Mouse (Mus musculus) MEL (cell line): ENCODE measurements around the gene Smo. TPM values are rescaled to one million over a fixed set of nuclear protein-coding genes. Genes with fewer than 3 reads are reported as not detected.

Source experiments
- DNase-seq: peaks from one replicate; pipeline ENCODE4 v3.0.0; 2011; ENCODE audit warnings: low read depth, low spot score
- H3K27ac ChIP-seq: 2 replicates; pipeline ENCODE4 v1.5.1; 2012; ENCODE audit warnings: low read depth, mild to moderate bottlenecking, control low read depth, low read length, moderate library complexity; ENCODE audit not compliant: control insufficient read depth
- H3K27me3 ChIP-seq, 2 experiments: fragments of 150-350 bp in 1 of 2; sonication (generic) in 1 of 2; 2 replicates each; pipeline ENCODE4 v1.6.1; 2012; ENCODE audit warnings: low read length in 2 of 2, mild to moderate bottlenecking in 2 of 2, improper control_type of control experiment in 1 of 2, moderate library complexity in 1 of 2; ENCODE audit not compliant: insufficient read depth in 2 of 2, control insufficient read depth in 1 of 2
- H3K36me3 ChIP-seq, 2 experiments: 2 replicates each; pipeline ENCODE4 v1.6.1; 2012 to 2014; ENCODE audit warnings: low read length in 2 of 2, improper control_type of control experiment in 1 of 2, inconsistent platforms in 1 of 2, mild to moderate bottlenecking in 1 of 2; ENCODE audit not compliant: insufficient read depth in 2 of 2, control insufficient read depth in 1 of 2
- H3K4me1 ChIP-seq, 2 experiments: fragments of 150-350 bp in 1 of 2; sonication (generic) in 1 of 2; 2 replicates each; pipeline ENCODE4 v1.6.1; 2012; ENCODE audit warnings: low read length in 2 of 2, improper control_type of control experiment in 1 of 2, mild to moderate bottlenecking in 1 of 2; ENCODE audit not compliant: insufficient read depth in 2 of 2, control insufficient read depth in 1 of 2
- H3K4me3 ChIP-seq, 2 experiments: fragments of 150-350 bp in 1 of 2; sonication (generic) in 1 of 2; 2 replicates each; pipeline ENCODE4 v1.5.1; 2012; ENCODE audit warnings: low read depth in 2 of 2, low read length in 2 of 2, mild to moderate bottlenecking in 2 of 2, moderate library complexity in 2 of 2, control low read depth in 1 of 2, improper control_type of control experiment in 1 of 2; ENCODE audit not compliant: control insufficient read depth in 1 of 2, insufficient read depth in 1 of 2
- H3K79me2 ChIP-seq: 2 replicates; pipeline ENCODE4 v1.6.1; 2012; ENCODE audit warnings: mild to moderate bottlenecking, low read length, moderate library complexity; ENCODE audit not compliant: control insufficient read depth, poor library complexity, insufficient read depth
- H3K9ac ChIP-seq: 2 replicates; pipeline ENCODE4 v1.6.1; 2012; ENCODE audit warnings: low read depth, mild to moderate bottlenecking, control low read depth, low read length, moderate library complexity; ENCODE audit not compliant: control insufficient read depth, poor library complexity, severe bottlenecking
- H3K9me3 ChIP-seq: fragments of 150-350 bp; sonication (generic); replicated peaks from 2 replicates; pipeline ENCODE4 v1.6.1; 2012; ENCODE audit warnings: mild to moderate bottlenecking, low read length, improper control_type of control experiment, moderate library complexity; ENCODE audit not compliant: insufficient read depth
- BHLHE40 ChIP-seq: IDR thresholded peaks from 2 replicates; pipeline ENCODE4 v1.6.1; 2012; ENCODE audit warnings: low read depth, mild to moderate bottlenecking, inconsistent platforms, low read length, improper control_type of control experiment, borderline replicate concordance
- CHD1 ChIP-seq: IDR thresholded peaks from 2 replicates; pipeline ENCODE4 v1.6.1; 2012; ENCODE audit warnings: low read depth, mild to moderate bottlenecking, inconsistent platforms, low read length, improper control_type of control experiment
- CHD2 ChIP-seq: IDR thresholded peaks from 2 replicates; pipeline ENCODE4 v1.6.1; 2011; ENCODE audit warnings: low read length, improper control_type of control experiment
- CTCF ChIP-seq, 3 experiments: IDR thresholded peaks in 2 of 3; conservative IDR thresholded peaks in 1 of 3; 2 replicates each; pipeline ENCODE4 v1.5.1; 2011 to 2012; ENCODE audit warnings: low read length in 3 of 3, low read depth in 2 of 3, mild to moderate bottlenecking in 2 of 3, improper control_type of control experiment in 1 of 3, inconsistent platforms in 1 of 3, mixed read lengths in 1 of 3, moderate library complexity in 1 of 3; ENCODE audit not compliant: control insufficient read depth in 1 of 3, insufficient read depth in 1 of 3, poor library complexity in 1 of 3, severe bottlenecking in 1 of 3
- E2F4 ChIP-seq: IDR thresholded peaks from 2 replicates; pipeline ENCODE4 v1.6.1; 2011; ENCODE audit warnings: low read depth, low read length, improper control_type of control experiment, borderline replicate concordance
- ELF1 ChIP-seq: IDR thresholded peaks from 2 replicates; pipeline ENCODE4 v1.6.1; 2014; ENCODE audit warnings: low read depth, mild to moderate bottlenecking, inconsistent platforms, low read length, improper control_type of control experiment, moderate library complexity
- EP300 ChIP-seq, 2 experiments: IDR thresholded peaks; 2 replicates each; pipeline ENCODE4 v1.6.1; 2011; ENCODE audit warnings: improper control_type of control experiment in 2 of 2, low read length in 2 of 2, low read depth in 1 of 2, mild to moderate bottlenecking in 1 of 2
- ETS1 ChIP-seq: IDR thresholded peaks from 2 replicates; pipeline ENCODE4 v1.6.1; 2012; ENCODE audit warnings: low read depth, mild to moderate bottlenecking, inconsistent platforms, low read length, improper control_type of control experiment, moderate library complexity
- GABPA ChIP-seq: IDR thresholded peaks from 2 replicates; pipeline ENCODE4 v1.6.1; 2012; ENCODE audit warnings: low read depth, mild to moderate bottlenecking, inconsistent platforms, low read length, improper control_type of control experiment, moderate library complexity
- GATA1 ChIP-seq: IDR thresholded peaks from 2 replicates; pipeline ENCODE4 v1.6.1; 2011; ENCODE audit warnings: low read depth, low read length, improper control_type of control experiment
- JUND ChIP-seq: IDR thresholded peaks from 2 replicates; pipeline ENCODE4 v1.6.1; 2011; ENCODE audit warnings: low read depth, mild to moderate bottlenecking, improper control_type of control experiment, low read length
- KAT2A ChIP-seq: conservative IDR thresholded peaks from 2 replicates; pipeline ENCODE4 v1.6.1; 2012; ENCODE audit warnings: low read depth, low read length, improper control_type of control experiment, inconsistent platforms
- MAFK ChIP-seq: IDR thresholded peaks from 2 replicates; pipeline ENCODE4 v1.6.1; 2011; ENCODE audit warnings: low read depth, mild to moderate bottlenecking, low read length, improper control_type of control experiment, borderline replicate concordance
- MAZ ChIP-seq: IDR thresholded peaks from 2 replicates; pipeline ENCODE4 v1.6.1; 2012; ENCODE audit warnings: low read depth, mild to moderate bottlenecking, inconsistent platforms, low read length, improper control_type of control experiment
- MEF2A ChIP-seq: IDR thresholded peaks from 2 replicates; pipeline ENCODE4 v1.6.1; 2014; ENCODE audit warnings: low read depth, mild to moderate bottlenecking, inconsistent platforms, low read length, improper control_type of control experiment; ENCODE audit not compliant: poor library complexity, insufficient replicate concordance, severe bottlenecking; ENCODE audit errors: extremely low read depth
- MXI1 ChIP-seq: IDR thresholded peaks from 2 replicates; pipeline ENCODE4 v1.6.1; 2011; ENCODE audit warnings: mild to moderate bottlenecking, low read depth, low read length, improper control_type of control experiment
- MYC ChIP-seq: IDR thresholded peaks from 2 replicates; pipeline ENCODE4 v1.6.1; 2011; ENCODE audit warnings: low read depth, mild to moderate bottlenecking, low read length, improper control_type of control experiment, moderate library complexity
- NELFE ChIP-seq: IDR thresholded peaks from 2 replicates; pipeline ENCODE4 v1.6.1; 2011; ENCODE audit warnings: low read depth, low read length, improper control_type of control experiment
- POLR2AphosphoS2 ChIP-seq: IDR thresholded peaks from 2 replicates; pipeline ENCODE4 v1.6.1; 2011; ENCODE audit warnings: low read length, improper control_type of control experiment
- POLR2AphosphoS5 ChIP-seq: IDR thresholded peaks from 2 replicates; pipeline ENCODE4 v1.6.1; 2012; ENCODE audit warnings: low read depth, borderline replicate concordance, mild to moderate bottlenecking, inconsistent platforms, low read length, moderate library complexity, mixed read lengths
- RAD21 ChIP-seq: IDR thresholded peaks from 2 replicates; pipeline ENCODE4 v1.6.1; 2011; ENCODE audit warnings: mild to moderate bottlenecking, low read depth, low read length, improper control_type of control experiment
- RCOR1 ChIP-seq: IDR thresholded peaks from 2 replicates; pipeline ENCODE4 v1.6.1; 2012; ENCODE audit warnings: low read depth, mild to moderate bottlenecking, inconsistent platforms, low read length, improper control_type of control experiment
- SIN3A ChIP-seq: IDR thresholded peaks from 2 replicates; pipeline ENCODE4 v1.6.1; 2012; ENCODE audit warnings: low read length, improper control_type of control experiment, inconsistent platforms
- SMC3 ChIP-seq: IDR thresholded peaks from 2 replicates; pipeline ENCODE4 v1.6.1; 2011; ENCODE audit warnings: low read depth, low read length, improper control_type of control experiment
- TAL1 ChIP-seq: IDR thresholded peaks from 2 replicates; pipeline ENCODE4 v1.6.1; 2012; ENCODE audit warnings: mild to moderate bottlenecking, inconsistent platforms, low read length, moderate library complexity, mixed read lengths
- TBP ChIP-seq: IDR thresholded peaks from 2 replicates; pipeline ENCODE4 v1.8.0; 2011; ENCODE audit warnings: low read depth, low read length, improper control_type of control experiment
- USF1 ChIP-seq: IDR thresholded peaks from 2 replicates; pipeline ENCODE4 v1.6.1; 2014; ENCODE audit warnings: low read depth, mild to moderate bottlenecking, inconsistent platforms, low read length, improper control_type of control experiment, moderate library complexity
- USF2 ChIP-seq, 2 experiments: IDR thresholded peaks; 2 replicates each; pipeline ENCODE4 v1.6.1; 2011 to 2012; ENCODE audit warnings: improper control_type of control experiment in 2 of 2, low read length in 2 of 2, borderline replicate concordance in 1 of 2, inconsistent platforms in 1 of 2, low read depth in 1 of 2, mild to moderate bottlenecking in 1 of 2; ENCODE audit not compliant: insufficient read depth in 1 of 2
- ZC3H11A ChIP-seq: IDR thresholded peaks from 2 replicates; pipeline ENCODE4 v1.6.1; 2012; ENCODE audit warnings: low read depth, mild to moderate bottlenecking, inconsistent platforms, low read length, improper control_type of control experiment
- ZKSCAN1 ChIP-seq: IDR thresholded peaks from 2 replicates; pipeline ENCODE4 v1.6.1; 2012; ENCODE audit warnings: low read depth, mild to moderate bottlenecking, inconsistent platforms, low read length, improper control_type of control experiment, moderate library complexity
- ZNF384 ChIP-seq: IDR thresholded peaks from 2 replicates; pipeline ENCODE4 v1.6.1; 2012; ENCODE audit warnings: low read depth, mild to moderate bottlenecking, inconsistent platforms, low read length, improper control_type of control experiment
- polyA plus RNA-seq, 2 experiments: library from polyadenylated mRNA; stranded (reverse) in 1 of 2; unstranded in 1 of 2; fragments of >175 nt in 1 of 2; fragments of >200 nt in 1 of 2; gene quantifications; 2 replicates each; pipeline versions ENCODE4 v1.2.1 to v1.2.4; 2012; ENCODE audit warnings: low replicate concordance in 2 of 2, low read depth in 1 of 2; ENCODE audit not compliant: insufficient read length in 2 of 2, insufficient read depth in 1 of 2, missing spikeins in 1 of 2
- total RNA-seq: library from RNA; depleted of rRNA; stranded (reverse); fragments of 300-350 nt; gene quantifications from 2 replicates; pipeline ENCODE4 v1.2.3, GENCODE M21; 2012

The Smo gene
- total and polyA plus RNA-seq, 3 experiments, result 62.6 to 83.7 TPM; not detected in 1

- no peaks in the 10 kb centered on the region for H3K9me3 ChIP-seq
- peak overlapping the region; percentile 91 for H3K27ac ChIP-seq
- peaks cover 0 to 58% of the 10 kb centered on the region in 2 experiments; a peak in 2 of 4 replicates for H3K36me3 ChIP-seq
- peak overlapping the region; percentile 52 for H3K9ac ChIP-seq
- H3K79me2 ChIP-seq, result peaks cover 29% of the 10 kb centered on the region
- H3K27me3 ChIP-seq, result peaks cover 2 to 9% of the 10 kb centered on the region in 2 experiments; a peak in 3 of 4 replicates
- H3K4me3 ChIP-seq, result no peak overlapping the region
- peaks cover 43 to 61% of the 10 kb centered on the region in 2 experiments for H3K4me1 ChIP-seq
- no peak for DNase-seq
- TF ChIP-seq GABPA (no peak), POLR2AphosphoS5 (peak; percentile 73; the same call in 1 of the 2 replicates)
Observed at GRCm38 (mm10) chr6:29697139-29697538, 38.2 kb upstream of the Smo start.

- H3K27me3 ChIP-seq, result peaks cover 2 to 7% of the 10 kb centered on the region in 2 experiments; a peak in 3 of 4 replicates
- peaks cover 43 to 64% of the 10 kb centered on the region in 2 experiments for H3K4me1 ChIP-seq
- no peak for TF ChIP-seq POLR2AphosphoS2
- TF ChIP-seq ZNF384, result no peak
- no peak for TF ChIP-seq MAFK
- no peak; the same call in 1 of the 2 replicates for TF ChIP-seq RAD21
- peak; percentile 21; the same call in 1 of the 2 replicates for TF ChIP-seq SMC3
- TF ChIP-seq CTCF (IDR thresholded peaks at IDR 0.05 in 2 of 3, conservative IDR thresholded peaks at IDR 0.05 in 1 of 3; ENCODE audit: control insufficient read depth in 1 of 3, insufficient read depth in 1 of 3, low read depth in 2 of 3, low read length in 3 of 3, poor library complexity in 1 of 3, severe bottlenecking in 1 of 3), result peak in 1 of 3 experiments; percentile 33; a peak in 2 of 6 replicates
- peak; percentile 60 to 88 for TF ChIP-seq EP300 (IDR thresholded peaks at IDR 0.05; ENCODE audit: low read depth in 1 of 2, low read length in 2 of 2)
- TF ChIP-seq MXI1, result peak; percentile 66; the same call in 1 of the 2 replicates
- no peak for TF ChIP-seq ZKSCAN1
- 0 out of 2 replicates have a peak, but pooled peaks have one; percentile 20 for TF ChIP-seq ELF1
- 0 out of 2 replicates have a peak, but pooled peaks have one; percentile 30 for TF ChIP-seq E2F4
- TF ChIP-seq BHLHE40, result peak; percentile 76
- no peak for TF ChIP-seq CHD1
- peak; percentile 75 for TF ChIP-seq ETS1
- TF ChIP-seq MEF2A, result no peak
- TF ChIP-seq CHD2, result no peak
- peak; percentile 56 for TF ChIP-seq RCOR1
- TF ChIP-seq NELFE, result no peak
- TF ChIP-seq TAL1, result peak; percentile 93
- TF ChIP-seq TBP, result peak; percentile 48; the same call in 1 of the 2 replicates
- TF ChIP-seq KAT2A, result no peak
- no peak for TF ChIP-seq USF2 (IDR thresholded peaks at IDR 0.05; ENCODE audit: borderline replicate concordance in 1 of 2, insufficient read depth in 1 of 2, low read depth in 1 of 2, low read length in 2 of 2)
- TF ChIP-seq USF1, result peak; percentile 68
- TF ChIP-seq MYC, result 0 out of 2 replicates have a peak, but pooled peaks have one; percentile 60
- TF ChIP-seq MAZ, result peak; percentile 92
- peak; percentile 64; the same call in 1 of the 2 replicates for TF ChIP-seq SIN3A
- TF ChIP-seq GATA1, result peak; percentile 73
- no peak for TF ChIP-seq ZC3H11A
- no peak for TF ChIP-seq POLR2AphosphoS5
- no peak for TF ChIP-seq JUND
Observed at GRCm38 (mm10) chr6:29697548-29697947, 37.8 kb upstream of the Smo start.

More at GRCm38 (mm10) chr6:29697548-29697947, 37.8 kb upstream of the Smo start:
- peaks cover 0 to 60% of the 10 kb centered on the region in 2 experiments; a peak in 2 of 4 replicates for H3K36me3 ChIP-seq
- H3K79me2 ChIP-seq, result peaks cover 29% of the 10 kb centered on the region
- H3K9me3 ChIP-seq, result no peaks in the 10 kb centered on the region
- H3K4me3 ChIP-seq, result no peak overlapping the region
- DNase-seq, result peak; percentile 84
- peak overlapping the region; percentile 20; the same call in 1 of the 2 replicates for H3K9ac ChIP-seq
- H3K27ac ChIP-seq, result peak overlapping the region; percentile 91
